Mouse (Mus musculus): ENCODE measurements at regions not wholly inside any gene's neighbourhood (a gene's known extent, or its start where the extent isn't known, plus 50 kb on each side); places are given as distances from the start of the nearest gene placed in this dataset.
"Not testable (repeated sequence)": the region's sequence is repeated elsewhere in the genome, so short reads cannot be mapped to it uniquely, and the experiment has no call there.

DNA sequence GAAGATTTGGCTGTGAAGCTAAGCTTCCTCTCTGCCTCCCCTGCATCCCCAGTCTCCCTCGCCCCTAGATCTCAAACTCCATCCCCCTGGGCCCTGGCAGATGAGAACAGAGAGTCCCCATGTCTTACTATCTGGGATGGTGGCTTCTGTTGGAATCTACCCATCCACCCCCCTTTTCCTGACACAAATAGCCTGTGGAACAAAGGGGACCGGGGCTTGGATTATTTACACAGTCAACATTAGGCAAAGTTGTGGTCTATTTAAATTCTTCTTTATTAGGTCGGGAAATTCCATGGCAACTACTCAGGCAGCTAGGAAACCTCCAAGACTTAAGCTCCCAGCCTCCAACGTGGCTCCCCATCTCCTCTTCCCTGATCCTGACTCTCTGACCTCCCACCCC is 279.9 kb downstream of the Cyp26b1 start:
- DNase-seq: no peak

DNA sequence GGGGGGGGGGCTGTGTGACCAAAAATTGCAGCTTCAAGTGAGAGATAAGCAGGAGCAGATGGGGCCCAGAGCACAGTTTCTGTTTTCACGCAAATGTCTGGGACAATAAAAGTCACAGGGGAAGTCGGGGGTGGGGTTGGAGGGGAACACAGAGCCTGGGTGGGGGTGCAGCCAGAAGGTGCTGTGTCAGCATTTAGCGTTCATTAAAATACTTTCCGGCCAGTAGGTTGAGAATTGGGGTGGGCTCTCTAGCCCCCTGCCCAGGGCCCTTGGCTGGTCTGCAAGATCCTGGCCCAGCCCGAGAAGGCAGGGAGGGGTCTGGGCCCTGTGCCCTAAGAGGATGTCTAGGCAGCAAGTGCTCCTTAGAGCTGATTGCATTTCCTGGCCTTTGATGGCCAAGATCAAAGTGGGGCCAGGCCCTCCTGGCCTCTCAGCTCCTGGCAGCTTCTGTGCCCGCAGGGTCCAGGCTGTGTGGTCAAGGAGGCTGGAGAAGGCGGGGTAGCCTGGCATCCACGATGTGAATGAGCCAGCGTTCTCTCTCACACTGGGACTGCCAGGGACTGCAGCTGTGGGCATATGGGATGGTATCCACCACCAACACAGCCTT is 283.0 kb downstream of the Cyp26b1 start:
- no peak for DNase-seq

DNA sequence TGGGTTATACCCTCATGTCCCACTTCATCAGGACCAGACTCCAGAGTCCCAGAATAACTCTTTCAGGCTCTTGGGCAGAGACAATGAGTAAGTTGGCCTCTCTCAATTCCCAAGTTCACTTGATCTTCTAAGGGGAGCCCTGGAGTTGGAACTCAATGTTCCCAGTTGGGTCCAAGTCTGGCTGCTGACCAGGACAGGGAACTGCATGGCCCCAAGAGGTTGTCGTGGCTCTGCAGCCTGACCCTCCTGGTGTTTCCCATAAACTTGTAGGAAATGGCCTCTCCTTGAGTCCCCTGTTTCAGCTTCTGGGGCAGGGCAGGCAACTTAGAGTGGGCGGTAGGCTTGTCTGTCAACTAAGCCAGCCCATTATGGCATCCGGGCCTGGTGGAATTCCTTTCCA is 286.2 kb downstream of the Cyp26b1 start:
- no peak for DNase-seq

DNA sequence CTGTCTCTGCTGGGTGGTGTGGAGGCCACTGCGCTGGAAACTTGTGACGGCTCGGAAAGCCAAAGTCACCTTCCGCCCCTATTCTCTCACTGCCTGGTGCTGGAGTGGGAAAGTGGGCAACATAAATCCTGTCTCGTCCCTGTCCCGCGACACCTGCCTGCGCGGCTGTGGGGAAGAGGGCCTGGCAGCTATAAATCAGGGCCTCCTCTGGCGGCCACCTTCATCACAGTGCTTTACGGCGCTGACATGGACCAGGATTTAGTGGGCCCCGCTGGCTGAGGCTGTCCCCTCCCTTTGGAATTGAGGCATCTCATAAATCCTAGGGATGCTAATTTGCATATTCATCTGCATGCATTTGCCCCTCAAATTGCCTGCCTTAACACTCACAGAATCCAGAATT is 287.1 kb downstream of the Cyp26b1 start:
- no peak for DNase-seq

DNA sequence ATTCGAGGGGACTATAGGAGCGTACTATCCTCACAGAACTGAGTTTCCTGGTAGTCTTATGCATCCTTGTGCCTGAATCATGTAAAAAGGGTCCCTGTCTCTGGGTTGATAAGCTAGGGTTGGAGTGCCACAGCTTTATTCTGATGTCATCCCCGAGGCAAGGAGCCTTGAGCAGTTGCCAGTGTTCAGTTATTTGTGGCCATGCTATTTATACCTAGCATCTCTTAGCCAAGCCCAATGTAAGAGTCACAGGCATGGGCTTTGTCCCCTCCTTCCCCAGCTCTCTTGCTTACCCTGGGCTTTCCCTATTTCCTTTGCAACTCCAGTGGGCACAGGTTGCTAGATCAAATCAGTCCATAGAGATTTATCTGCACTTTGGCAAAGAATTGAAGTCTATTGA is 288.6 kb downstream of the Cyp26b1 start:
- DNase-seq: no peak

DNA sequence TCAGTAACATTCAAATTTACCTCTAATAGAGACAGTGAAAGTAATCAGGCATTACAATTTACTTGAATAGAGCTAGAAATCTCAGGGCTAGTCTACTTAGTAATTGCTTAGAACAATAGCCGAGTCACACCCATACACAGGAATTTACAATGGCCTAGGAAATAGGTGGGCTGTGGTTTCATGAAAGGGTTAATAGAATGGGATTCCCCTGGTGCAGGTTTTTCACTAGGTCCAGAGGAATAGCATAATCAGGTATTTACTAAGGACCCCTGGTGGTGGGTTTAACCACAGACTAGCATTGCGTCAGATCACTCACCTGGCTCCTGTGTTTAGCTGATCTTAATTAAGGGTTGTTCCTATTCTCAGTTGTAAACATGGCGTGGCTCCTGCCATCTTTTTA is 290.8 kb downstream of the Cyp26b1 start:
- DNase-seq: not testable (repeated sequence)

DNA sequence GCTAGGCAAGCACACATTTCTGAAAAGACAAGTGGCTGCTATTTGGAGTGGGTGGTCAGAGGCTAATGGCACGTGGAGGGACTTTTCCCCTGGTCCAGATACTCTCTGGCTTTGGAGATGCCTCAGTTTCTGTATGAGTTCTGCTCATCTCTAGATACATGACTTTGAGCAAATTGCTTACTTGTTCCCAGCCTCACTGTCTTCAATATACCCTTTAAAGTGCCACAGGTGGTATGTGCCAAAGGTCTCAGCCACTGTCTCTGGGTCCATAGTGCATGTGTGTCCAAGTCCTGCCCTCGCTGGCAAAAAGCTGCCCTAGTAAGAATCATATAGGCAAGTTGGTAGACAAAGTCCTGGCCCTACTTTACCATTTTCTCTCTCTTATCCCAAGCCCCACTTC is 291.5 kb downstream of the Dysf start:
- DNase-seq: no peak

DNA sequence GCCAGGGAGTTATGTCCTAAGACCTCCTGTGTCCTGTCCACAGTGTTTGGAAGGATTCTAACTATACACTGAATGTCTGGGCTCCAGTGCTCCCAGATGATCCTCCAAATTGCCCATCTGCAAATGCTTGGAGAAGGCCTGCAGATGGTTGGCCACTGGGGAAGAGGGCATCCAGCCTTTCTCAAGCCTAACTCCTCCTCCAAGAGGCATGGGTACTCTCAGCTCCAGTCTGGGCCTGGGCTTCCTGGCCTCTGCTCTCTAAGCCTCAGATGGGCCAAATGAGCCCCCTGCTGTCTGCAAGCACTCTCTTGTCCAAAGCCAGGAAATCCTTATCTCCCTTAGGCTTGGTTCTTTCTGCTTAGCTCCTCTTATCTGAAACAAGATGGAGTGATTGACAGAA is 290.8 kb downstream of the Dysf start:
- DNase-seq: no peak

DNA sequence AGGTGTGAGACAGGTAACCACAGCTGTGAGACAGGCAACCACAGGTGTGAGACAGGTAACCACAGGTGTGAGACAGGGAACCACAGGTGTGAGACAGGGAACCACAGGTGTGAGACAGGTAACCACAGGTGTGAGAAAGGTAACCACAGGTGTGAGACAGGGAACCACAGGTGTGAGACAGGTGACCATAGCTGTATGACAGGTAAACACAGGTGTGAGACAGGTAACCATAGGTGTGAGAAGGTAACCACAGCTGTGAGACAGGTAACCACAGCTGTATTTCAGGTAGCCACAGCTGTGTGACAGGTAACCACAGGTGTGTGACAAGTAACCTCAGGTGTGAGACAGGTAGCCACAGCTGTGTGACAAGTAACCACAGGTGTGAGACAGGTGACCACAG is 265.5 kb downstream of the Dysf start:
- DNase-seq: not testable (repeated sequence)

DNA sequence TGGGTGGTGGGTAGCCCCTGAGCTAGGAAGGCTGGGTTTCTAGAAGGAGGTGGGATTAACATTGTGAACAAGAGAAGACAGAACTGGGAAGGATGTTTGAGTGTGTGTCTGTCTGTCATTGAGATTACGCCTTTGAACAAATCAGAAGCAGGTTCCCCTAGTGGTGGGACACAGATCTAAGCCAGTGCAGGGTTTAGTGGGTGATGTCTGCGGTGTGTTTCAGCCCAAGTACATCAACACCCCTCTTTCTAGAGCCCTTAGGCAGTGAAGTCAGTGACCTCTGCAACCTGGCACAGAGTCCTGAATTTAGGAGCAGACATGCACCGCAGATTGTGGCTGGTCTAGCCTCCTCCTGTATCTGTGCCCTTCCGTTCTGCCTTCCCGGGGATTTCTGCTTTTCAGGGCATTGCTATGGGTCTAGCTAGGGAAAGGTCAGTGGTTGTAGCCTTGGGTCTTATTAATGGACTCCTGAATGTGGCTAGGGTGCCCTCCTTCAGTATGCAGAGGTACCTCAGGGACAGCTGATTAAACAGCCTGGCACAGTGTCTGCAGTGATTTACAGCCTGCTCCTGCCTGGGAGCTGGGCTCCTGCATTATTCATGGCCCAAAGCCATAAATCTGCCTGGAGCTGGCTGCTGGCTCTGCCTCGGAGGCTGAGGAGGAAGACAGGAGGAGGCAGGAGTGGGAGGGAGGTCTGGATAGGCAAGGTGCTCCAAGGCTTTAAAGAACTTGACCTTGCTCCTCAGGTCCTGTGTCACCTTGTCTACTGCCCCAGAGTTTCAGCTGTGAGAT is 264.3 kb downstream of the Dysf start:
- DNase-seq: peak; percentile 38 to 61

DNA sequence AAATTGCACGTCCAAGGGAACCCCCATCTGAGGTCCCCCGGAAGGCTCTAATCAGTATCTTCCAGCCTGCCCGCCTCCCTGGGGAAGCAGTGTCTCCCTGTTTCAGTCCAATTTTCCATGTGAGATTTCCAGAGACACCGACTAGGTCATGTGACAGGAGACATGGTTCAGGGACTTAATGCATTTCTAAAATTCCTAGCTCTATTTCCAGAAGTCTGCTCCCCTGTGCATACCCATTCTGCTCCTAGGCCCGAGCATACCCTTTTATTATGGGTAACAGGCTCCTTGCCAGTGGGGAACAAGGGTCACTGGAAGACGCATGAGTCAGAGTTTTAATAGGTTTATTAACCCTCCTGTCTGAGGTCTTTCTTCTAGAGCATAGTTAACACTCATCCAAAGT is 263.6 kb downstream of the Dysf start:
- DNase-seq: peak; percentile 42 to 45

DNA sequence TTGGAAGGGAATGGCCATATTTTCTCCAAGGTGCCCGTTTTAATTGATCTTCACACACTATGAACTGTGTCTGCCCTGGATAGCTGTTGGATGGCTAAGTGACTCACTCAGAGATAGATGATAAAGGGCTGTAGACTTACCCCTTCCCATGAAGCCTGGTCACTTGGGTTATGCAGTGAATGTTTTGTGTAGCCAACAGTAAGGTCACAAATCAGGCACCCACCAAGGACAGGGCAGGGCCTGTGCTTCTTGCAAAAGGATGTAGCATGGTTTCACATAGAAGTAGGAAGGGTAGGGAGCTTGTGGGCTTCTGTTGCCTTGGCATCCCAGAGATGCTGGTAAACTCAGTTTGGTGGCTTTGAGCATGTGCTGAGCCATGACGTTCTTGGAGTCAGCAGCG is 263.1 kb downstream of the Dysf start:
- DNase-seq: no peak

DNA sequence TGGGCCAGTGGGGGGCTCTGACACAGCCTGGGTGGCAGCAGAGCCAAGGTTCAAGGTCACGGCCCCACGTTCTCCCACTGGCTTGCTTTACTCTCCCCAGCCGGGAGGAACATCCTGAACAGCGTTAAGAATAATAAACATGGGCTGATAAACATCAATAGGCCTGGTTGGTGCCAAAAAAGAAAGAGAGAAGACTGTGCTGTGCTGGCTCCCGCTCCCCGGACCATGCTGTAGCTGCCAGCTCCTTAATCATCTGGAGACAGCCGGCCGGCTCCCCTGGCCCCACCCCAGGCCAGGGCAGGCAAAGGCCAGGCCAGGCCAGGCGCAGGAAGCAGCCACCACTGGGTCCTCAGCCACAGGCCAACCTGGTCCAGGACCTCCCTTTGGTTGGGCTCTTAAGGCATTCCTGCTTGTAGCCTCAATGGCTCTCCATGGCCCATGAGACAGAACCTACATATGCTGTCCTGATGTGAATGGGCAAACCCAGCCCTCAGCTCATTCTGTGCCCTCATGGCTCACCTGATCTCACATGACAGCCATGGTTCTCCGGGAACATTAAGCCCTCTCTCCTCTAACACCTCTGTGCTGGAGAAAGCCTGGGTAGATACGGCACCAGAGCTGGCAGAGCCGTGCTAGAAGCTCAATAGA is 262.3 kb downstream of the Dysf start:
- peak; percentile 29 to 37 for DNase-seq

DNA sequence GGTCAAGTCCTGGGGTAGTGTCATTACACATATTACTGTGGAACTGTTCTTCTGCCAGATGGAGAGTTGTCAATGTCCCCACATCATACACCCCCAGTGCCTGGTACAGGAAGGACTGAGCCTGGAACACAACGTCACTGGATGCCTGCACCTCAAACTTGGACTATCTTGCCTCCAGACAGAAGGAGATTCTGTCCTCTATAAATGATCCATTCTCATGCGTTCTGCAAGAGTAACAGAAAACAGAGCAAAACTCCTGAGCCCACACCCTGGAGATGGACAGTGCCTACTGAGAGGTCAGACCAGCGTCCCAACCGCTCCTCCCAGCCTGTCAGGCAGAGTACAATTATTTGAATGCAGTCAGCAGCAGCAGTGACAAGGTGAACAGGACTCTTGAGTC is 261.1 kb downstream of the Dysf start:
- no peak for DNase-seq

DNA sequence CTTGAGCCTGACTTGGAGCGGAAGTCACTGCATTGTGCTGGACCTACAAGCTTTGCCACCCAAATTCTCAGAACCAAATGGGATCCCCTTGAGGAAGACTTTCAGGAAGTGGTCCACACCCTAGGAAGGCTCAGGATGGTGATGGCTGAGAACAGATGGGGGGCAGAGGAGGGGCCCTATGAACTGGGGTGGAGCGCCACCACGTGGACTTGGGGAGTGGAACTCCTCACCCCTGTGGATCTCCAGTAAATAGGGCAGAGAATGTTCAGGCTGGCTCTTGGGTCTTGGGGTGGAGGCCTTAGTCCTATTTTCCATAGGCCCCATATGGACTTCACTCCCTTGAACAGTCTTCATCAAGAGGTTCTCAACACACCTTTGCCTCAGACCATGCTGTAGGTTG is 260.6 kb downstream of the Dysf start:
- no peak for DNase-seq

DNA sequence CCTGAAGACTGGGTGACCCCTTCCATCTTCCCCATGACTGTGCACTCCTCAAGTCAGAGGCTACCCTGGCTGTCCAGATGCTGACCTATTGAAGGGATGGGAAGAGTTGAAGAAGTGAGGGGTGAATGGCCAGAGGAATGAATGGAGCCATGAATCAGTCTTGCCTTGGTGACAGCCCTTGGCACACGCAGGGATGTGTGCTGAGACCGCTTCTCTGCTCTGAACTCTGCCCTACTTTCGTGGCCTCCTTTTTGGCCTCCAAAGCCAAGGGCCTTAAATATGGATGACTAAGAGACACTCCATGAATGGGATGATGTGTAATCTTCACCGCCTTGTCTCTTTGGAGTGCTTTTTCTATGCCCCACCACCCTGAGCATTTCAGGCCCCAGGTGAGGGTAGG is 259.7 kb downstream of the Dysf start:
- DNase-seq: no peak

DNA sequence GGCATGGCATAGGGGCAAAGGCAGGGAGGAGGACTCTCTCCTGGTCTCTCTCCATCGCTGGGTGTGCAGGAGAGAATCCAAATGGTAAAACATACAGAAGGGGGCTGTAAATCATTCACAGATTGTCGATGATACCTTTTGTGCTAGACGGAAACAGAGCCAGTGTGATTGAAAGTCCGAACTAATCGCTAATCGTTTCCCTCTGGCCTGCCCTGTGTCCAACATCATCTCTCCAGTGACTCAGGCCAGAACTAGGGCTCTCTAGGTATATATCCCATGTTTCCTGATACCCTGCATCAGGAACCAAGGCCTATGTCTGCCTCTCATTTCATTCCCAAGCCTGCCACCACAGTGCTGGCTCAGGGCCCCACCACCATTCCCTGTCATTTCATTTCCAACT is 259.1 kb downstream of the Dysf start:
- DNase-seq: no peak

DNA sequence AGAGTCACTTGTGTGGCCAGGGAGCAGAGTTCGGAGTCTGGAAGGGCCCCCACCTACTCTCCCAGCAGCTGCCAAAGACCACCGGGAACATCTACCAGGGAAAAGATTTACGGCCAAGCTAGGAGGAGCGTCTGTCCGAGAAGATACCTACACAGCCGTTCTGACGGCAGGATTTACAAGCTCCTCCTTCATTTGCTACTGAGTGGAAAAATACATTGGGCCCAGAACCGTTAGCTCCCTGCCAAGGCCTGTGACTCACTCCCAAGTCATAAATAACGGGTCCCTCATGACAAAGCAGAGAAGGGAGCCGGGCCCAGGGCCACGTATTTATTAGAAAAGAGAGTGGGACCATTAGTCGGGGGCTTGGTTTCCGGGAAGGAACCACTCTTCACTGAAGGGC is 258.3 kb downstream of the Dysf start:
- peak in 1 of 2 experiments; percentile 16 for DNase-seq

DNA sequence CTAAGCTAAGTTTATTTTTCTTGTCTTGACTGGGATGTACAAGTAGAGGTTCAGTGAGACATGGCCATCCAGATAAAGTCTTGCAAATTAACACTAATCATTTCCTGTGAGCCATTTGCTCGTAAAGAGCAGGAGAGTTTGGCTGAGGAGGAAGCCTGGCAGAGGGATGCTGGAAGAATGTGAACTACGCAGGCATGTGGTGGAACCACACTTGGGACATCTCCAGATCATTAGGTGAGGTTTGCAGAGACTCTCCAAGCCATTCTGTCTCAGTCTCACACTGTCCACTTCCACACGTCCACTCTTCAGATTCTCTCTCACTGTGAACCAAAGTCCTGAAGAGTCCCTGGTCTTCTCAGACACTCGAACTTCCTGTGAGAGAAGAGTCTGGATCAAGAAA is 256.3 kb downstream of the Dysf start:
- DNase-seq: no peak

DNA sequence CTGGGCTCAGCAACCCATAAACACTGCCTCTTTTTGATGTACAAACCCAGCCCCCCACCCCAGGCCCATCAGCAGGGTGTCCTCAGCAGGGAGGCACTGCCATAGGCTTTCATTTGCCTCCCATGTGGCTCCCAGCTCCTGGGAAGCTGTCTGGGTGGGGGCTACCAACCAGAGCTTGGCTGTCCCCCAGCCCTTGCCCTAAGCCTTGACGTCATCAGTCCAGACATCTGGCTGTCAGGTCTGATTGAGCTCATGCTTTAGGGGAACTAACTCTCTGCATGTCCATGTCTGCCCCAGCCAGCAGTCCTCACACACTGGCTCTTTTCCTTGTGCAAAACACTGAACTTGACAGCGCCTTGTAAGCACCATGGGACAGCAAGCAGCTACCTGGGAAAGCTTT is 255.3 kb downstream of the Dysf start:
- DNase-seq: no peak

DNA sequence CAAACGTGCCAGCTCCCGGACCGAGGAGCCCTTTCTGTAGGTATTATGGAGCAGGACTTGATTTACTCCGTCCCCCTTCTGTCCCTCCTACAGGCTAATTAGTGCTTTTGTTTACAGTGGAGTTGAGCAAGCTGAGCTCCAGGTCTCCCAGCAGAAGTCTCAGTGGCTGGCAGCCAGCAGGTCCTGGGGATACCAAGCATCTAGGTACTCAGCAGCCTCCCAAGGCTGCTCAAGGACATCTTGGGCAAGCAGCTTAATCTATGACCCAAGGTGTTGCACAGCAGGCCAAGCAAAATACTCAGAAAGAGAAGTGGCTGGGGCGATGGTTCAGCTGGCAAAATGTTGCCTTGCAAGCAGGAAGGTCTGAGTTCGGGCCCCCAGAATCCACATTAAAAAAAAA is 254.4 kb downstream of the Dysf start:
- no peak for DNase-seq

DNA sequence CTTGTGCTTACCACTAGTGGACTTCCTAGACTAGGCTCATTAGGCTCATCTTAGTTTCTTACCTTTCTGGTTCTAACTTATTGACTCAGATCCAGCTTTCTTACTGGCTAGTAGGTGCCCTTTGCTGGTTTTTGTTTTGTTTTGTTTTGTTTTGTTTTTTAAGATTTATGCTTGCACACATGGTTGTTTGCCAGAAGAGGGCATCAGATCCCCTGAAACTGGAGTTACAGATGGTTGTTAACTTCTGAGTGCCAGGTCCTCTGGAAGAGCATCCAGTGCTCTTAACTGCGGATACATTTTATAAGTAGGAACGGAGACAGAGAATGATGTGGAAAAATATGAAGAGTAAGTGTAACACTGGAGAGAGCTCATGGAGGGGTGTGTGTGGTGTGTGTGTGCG is 253.1 kb downstream of the Dysf start:
- DNase-seq: no peak

Measured in kidney, adult 8-10 months (tissue).